Mouse (Mus musculus): ENCODE results near the gene Ush1g.

DNA sequence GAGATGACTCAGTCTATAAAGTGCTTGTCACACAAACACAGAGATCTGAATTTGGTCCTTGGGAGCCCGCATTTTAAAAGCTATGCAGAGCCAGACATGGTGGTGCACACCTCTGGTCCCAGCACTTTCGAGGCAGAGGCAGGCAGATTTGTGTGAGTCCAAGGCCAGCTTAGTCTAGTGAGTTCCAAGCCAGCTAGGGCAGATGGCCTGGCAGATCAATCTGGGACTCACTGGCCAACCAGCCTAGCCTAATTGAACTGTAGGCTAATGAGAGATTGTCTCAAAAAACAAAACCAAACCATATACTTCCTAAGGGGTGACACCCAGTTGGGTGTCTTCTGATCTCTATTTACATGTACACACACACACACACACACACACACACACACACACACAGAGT, 19.4 kb upstream of the Ush1g start:
- no peak for TF ChIP-seq GATA1 (IDR thresholded peaks at IDR 0.05; ENCODE audit: low read length)
- no peak for TF ChIP-seq TAL1 (IDR thresholded peaks at IDR 0.05; ENCODE audit: low read length)

Data from erythroblast, embryonic 14.5 days (primary cell).